Mouse (Mus musculus) 3T3-L1 (cell line): ENCODE results near the gene Orai1.

Experiments used
- DNase-seq: peaks from one replicate; pipeline ENCODE4 v3.0.0-alpha.2; 2015; ENCODE audit warnings: low read depth, low spot score

The Orai1 gene

GRCm38 (mm10) chr5:122994910-122995309 lies 20.0 kb upstream of the Orai1 start:
- no peak for DNase-seq

GRCm38 (mm10) chr5:122997205-122998204 lies 17.4 kb upstream of the Orai1 start:
- no peak for DNase-seq

- no peak for DNase-seq
These were observed 14.0 kb upstream of the Orai1 start for GRCm38 (mm10) chr5:123000901-123001300.

GRCm38 (mm10) chr5:123005716-123006592 lies 8.9 kb upstream of the Orai1 start:
- DNase-seq: no peak

- DNase-seq: no peak
These were observed 5.9 kb upstream of the Orai1 start for GRCm38 (mm10) chr5:123008877-123009493.

- DNase-seq: no peak
These were observed 5.0 kb upstream of the Orai1 start for GRCm38 (mm10) chr5:123009873-123010272.

GRCm38 (mm10) chr5:123010806-123011205 lies 4.1 kb upstream of the Orai1 start:
- no peak for DNase-seq

GRCm38 (mm10) chr5:123011705-123012104 lies 3.2 kb upstream of the Orai1 start:
- DNase-seq: no peak

GRCm38 (mm10) chr5:123013599-123014315 lies 1.1 kb upstream of the Orai1 start:
- peak; percentile 94 for DNase-seq

- DNase-seq: no peak
These were observed 1.0 kb downstream of the Orai1 start for GRCm38 (mm10) chr5:123015915-123016314.

GRCm38 (mm10) chr5:123017504-123017903 lies 2.6 kb downstream of the Orai1 start:
- DNase-seq: no peak

GRCm38 (mm10) chr5:123019336-123020016 lies 4.6 kb downstream of the Orai1 start:
- DNase-seq: peak; percentile 49

GRCm38 (mm10) chr5:123020426-123020825 lies 5.6 kb downstream of the Orai1 start:
- DNase-seq: no peak

GRCm38 (mm10) chr5:123021438-123021837 lies 6.6 kb downstream of the Orai1 start:
- no peak for DNase-seq

GRCm38 (mm10) chr5:123023049-123023448 lies 8.2 kb downstream of the Orai1 start:
- peak; percentile 26 for DNase-seq

- no peak for DNase-seq
These were observed 9.4 kb downstream of the Orai1 start for GRCm38 (mm10) chr5:123024312-123024711.

- no peak for DNase-seq
These were observed 10.2 kb downstream of the Orai1 start for GRCm38 (mm10) chr5:123024965-123025573.

- no peak for DNase-seq
These were observed 11.5 kb downstream of the Orai1 start for GRCm38 (mm10) chr5:123026414-123026813.

- no peak for DNase-seq
These were observed 12.6 kb downstream of the Orai1 start for GRCm38 (mm10) chr5:123027436-123027835.

- no peak for DNase-seq
These were observed 14.9 kb downstream of the Orai1 start for GRCm38 (mm10) chr5:123029729-123030128.
